Mouse (Mus musculus) lung, adult 2 months (tissue): Measurements from ENCODE around the gene Whamm.

Experiments
- CTCF ChIP-seq: fragments of 200-500 bp; IDR thresholded peaks from 2 replicates; pipeline ENCODE4 v1.5.1; 2011; ENCODE audit warnings: mild to moderate bottlenecking, low read length, control low read depth; ENCODE audit not compliant: insufficient read depth
- POLR2A ChIP-seq: fragments of 200-500 bp; IDR thresholded peaks from 2 replicates; pipeline ENCODE4 v1.6.1; 2011; ENCODE audit warnings: low read depth, mild to moderate bottlenecking, control low read depth, low read length, borderline replicate concordance; ENCODE audit errors: extremely low read depth

DNA sequence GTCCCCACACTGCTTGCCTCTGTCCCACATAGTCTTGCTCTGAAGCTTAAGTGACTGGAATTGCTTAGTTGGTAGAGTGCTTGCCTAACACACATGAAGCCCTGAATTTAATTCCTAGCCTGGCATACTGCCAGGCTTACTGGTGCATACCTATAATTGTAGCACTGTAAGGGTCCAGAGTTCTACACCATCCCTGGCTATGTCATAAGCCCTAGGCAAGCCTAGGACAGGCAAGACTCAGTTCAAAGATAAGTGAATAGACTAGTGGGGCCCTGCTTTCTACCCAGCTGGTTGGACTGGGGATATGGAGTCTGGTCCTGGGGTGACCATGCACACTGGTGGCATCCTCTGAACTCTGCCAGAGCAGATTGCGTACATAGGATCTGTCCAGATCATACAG, 26.6 kb downstream of the Whamm start:
- TF ChIP-seq POLR2A (no peak), CTCF (no peak)
